Mouse (Mus musculus) megakaryocyte, embryonic 14.5 days (primary cell): ENCODE measurements around the gene Fn3k.

ENCODE experiments used
- FLI1 ChIP-seq: IDR thresholded peaks from 2 replicates; pipeline ENCODE4 v1.6.1; 2012; ENCODE audit warnings: low read length, inconsistent platforms, mixed read lengths
- GATA1 ChIP-seq: IDR thresholded peaks from 3 replicates; pipeline ENCODE4 v1.6.1; 2012; ENCODE audit warnings: mixed read lengths, low read length, inconsistent platforms, borderline replicate concordance

GRCm38 (mm10) chr11:121439686-121440292 is 5.1 kb downstream of the Fn3k start:
- no peak for TF ChIP-seq GATA1
- no peak for TF ChIP-seq FLI1
